Mouse (Mus musculus) c-Kit-positive CD71-positive TER-119-negative erythroid progenitor cells, embryonic 14.5 days (primary cell): ENCODE data around the gene Pabpc4.
"Not testable (repeated sequence)": the region's sequence is repeated elsewhere in the genome, so short reads cannot be mapped to it uniquely, and the experiment has no call there.

Experiments used
- DNase-seq: peaks from one replicate; pipeline ENCODE4 v3.0.0-alpha.2; 2013; ENCODE audit warnings: low read depth

Pabpc4 gene

GRCm38 (mm10) chr4:123247147-123247880, 14.8 kb upstream of the Pabpc4 start:
- DNase-seq: no peak

GRCm38 (mm10) chr4:123248971-123249567, 13.1 kb upstream of the Pabpc4 start:
- no peak for DNase-seq

GRCm38 (mm10) chr4:123252214-123252613, 9.9 kb upstream of the Pabpc4 start:
- DNase-seq: no peak

- DNase-seq: peak; percentile 37
Measured at GRCm38 (mm10) chr4:123254617-123255016, 7.5 kb upstream of the Pabpc4 start.

GRCm38 (mm10) chr4:123260071-123260746, 1.9 kb upstream of the Pabpc4 start:
- no peak for DNase-seq

GRCm38 (mm10) chr4:123271063-123271462, 8.9 kb downstream of the Pabpc4 start:
- DNase-seq: no peak

DNA sequence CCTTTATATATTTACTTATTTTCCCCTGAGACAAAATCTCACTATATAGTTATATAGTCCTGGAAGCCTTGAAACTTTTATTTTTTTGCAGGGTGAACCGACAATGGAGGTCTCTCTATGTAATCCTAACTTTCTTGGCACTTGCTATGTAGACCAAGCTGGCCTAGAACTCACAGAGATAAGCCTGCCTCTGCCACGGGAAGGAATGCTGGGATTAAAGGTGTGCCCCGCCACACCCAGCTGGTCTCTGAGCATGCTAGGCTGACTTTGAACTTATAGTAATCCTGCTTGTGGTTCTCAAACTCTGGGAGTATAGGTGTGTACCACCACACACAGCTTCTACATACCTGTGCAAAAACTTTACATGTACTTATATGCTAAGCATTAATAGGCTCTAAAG, 18.0 kb downstream of the Pabpc4 start:
- no peak for DNase-seq

DNA sequence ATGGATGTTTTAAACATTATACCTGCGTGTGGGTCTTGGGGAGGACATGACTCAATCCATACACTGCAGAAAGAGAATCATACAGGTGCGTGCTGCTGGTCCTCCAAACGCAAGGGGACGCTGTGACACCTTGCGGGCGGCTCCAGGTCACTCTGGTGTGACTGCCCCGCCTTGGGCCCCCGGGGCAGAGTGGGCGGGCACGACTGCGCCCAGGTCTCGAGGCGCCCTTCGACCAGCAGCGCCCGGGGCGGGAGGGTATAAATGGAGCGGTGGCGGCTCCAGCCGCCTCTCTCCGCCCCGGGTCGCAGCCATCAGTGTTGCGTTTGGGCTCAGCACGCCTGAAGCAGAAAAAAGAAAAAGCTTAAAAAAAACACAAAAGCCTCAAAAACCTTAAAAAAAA, 20.3 kb downstream of the Pabpc4 start:
- DNase-seq: peak; percentile 90

DNA sequence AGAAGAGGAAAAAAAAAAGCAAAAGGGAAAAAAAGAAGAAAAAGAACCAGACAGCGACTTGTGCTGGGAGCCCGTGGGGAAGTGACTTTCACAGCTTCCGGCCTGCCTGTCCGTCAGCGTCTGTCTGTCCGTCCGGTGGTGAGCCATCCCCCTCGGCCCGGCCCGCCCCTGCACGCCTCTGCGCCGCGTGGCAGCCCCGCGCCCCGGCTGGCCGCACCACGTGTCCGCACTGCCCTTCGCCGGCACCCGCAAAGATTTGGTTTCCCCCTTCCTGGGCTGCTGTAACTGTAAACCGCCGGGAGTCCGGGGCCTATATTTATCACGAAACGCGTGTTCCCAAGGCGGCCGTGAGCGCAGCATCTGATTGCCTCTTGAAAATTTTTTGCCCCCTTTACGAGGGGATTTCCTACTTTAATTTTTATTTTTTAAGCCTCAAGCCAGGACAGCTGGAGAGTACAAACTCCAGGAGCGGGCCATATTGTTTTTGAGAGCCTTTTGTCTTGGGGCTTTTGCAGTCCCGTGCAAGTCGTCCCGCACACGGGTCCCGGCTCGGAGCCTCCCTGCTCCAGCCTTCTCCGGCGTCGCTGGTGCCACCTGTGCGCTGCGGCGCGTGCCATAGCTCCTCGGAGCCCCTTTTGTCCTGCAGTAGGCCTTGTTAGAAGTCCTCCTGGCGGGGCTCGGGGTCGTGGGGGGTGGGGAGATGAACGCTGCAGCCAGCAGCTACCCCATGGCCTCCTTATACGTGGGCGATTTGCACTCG, 20.9 kb downstream of the Pabpc4 start:
- DNase-seq: not testable (repeated sequence)

DNA sequence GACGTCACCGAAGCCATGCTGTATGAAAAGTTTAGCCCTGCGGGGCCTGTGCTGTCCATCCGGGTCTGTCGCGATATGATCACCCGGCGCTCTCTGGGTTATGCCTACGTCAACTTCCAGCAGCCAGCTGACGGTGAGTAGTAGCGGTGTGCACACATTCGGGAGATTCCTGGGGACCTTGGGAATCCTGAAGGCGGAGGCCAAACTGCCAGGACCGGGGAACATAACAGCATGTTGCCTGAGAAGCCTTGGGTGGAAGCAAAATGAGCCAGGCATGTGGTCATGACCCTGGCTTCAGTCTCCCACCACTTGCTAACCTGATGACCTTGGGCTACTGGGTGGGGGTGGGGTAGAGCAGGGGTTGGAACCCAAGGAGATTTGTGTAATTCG, 21.5 kb downstream of the Pabpc4 start:
- not testable (repeated sequence) for DNase-seq

- peak; percentile 51 for DNase-seq
Measured at GRCm38 (mm10) chr4:123284731-123285624, 22.8 kb downstream of the Pabpc4 start.

GRCm38 (mm10) chr4:123286790-123287189, 24.6 kb downstream of the Pabpc4 start:
- DNase-seq: peak; percentile 90

GRCm38 (mm10) chr4:123289038-123289437, 26.9 kb downstream of the Pabpc4 start:
- no peak for DNase-seq

DNA sequence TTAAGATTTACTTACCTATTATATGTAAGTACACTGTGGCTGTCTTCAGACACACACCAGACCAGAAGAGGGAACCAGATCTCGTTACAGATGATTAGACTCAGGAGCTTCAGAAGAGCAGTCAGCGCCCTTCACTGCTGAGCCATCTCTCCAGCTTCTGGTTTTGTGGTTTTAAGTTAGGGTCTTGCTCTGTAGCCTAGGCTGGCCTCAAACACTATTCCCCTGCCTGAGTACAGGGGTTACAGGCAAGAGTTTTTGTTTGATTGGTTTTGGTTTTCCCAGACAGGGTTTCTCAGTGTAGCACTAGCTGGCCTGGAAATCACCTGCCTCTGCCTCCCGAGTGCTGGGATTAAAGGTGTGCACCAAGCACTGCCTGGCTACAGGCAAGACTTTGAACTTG, 30.2 kb downstream of the Pabpc4 start:
- no peak for DNase-seq

DNA sequence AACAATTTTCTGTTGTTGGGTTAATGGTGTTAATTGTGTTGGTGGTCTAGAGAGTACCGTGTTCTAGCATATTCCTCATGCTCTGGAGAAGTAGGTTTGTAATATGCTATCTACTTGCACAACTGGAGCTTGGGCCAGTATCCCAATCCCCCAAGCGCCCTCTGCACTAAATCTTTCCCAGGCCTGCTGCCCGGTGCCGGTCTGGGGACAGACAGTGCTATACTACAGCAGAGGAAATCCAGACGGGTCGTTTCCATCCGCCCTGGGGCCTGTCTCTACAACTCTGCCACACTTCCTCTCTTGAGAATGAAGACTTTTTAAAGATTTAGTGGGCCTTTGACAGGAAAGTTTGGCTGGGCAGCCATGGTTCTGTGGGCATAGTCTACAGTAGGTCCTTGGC, 30.8 kb downstream of the Pabpc4 start:
- no peak for DNase-seq

GRCm38 (mm10) chr4:123293661-123294443, 31.7 kb downstream of the Pabpc4 start:
- DNase-seq: no peak

DNA sequence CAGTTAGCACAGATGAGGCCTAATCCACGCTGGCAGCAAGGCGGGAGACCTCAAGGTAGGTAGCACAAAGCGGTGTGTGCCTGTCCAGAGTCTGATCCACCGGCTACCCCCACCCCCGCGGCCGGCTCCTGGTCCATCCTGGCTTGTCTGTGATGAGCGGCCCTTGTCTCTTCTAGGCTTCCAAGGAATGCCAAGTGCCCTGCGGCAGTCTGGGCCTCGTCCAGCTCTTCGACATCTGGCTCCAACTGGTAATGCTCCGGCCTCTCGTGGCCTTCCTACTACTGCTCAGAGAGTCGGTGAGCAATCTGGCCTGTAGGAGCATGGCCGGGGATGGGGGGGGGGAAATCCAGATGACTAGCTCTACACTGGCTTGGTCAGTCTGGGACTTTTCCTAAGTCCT, 32.9 kb downstream of the Pabpc4 start:
- DNase-seq: not testable (repeated sequence)

GRCm38 (mm10) chr4:123295516-123296147, 33.5 kb downstream of the Pabpc4 start:
- DNase-seq: no peak

GRCm38 (mm10) chr4:123296148-123296534, 34.0 kb downstream of the Pabpc4 start:
- DNase-seq: no peak
